Mouse (Mus musculus) MEL-GATA-1-ER (cell line): ENCODE measurements around the gene Tmprss12.
"Not testable (repeated sequence)": the region's sequence is repeated elsewhere in the genome, so short reads cannot be mapped to it uniquely, and the experiment has no call there.

Source experiments
- DNase-seq: peaks from one replicate; pipeline ENCODE4 v3.0.0-alpha.2; 2012; ENCODE audit warnings: low read depth; ENCODE audit errors: extremely low read depth

The Tmprss12 gene

DNA sequence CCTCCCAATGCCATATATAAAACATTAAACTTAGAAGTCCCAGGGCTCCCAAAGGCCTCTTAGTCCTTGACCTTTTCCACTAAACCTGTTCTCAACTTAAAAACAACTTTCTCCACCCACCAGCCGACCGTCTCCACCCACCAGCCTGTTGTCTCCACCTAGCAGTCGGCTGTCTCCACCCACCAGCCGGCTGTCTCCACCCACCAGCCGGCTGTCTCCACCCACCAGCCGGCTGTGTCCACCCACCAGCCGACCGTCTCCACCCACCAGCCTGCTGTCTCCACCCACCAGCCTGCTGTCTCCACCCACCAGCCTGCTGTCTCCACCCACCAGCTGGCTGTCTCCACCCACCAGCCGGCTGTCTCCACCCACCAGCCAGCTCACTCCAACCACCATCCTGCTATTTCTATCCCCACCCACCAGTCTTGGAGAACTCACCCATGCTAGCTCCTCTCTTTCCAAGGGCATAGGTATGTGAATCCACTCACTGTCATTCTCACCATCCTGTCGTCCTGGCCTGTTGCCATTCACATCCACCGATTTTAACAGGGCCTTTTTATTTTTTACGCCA, 43.5 kb downstream of the Tmprss12 start:
- no peak for DNase-seq

GRCm38 (mm10) chr15:100325235-100325634, 44.6 kb downstream of the Tmprss12 start:
- no peak for DNase-seq

GRCm38 (mm10) chr15:100328089-100328488, 47.5 kb downstream of the Tmprss12 start:
- not testable (repeated sequence) for DNase-seq

GRCm38 (mm10) chr15:100329336-100329735, 48.7 kb downstream of the Tmprss12 start:
- not testable (repeated sequence) for DNase-seq

- DNase-seq, result no peak
Measured at GRCm38 (mm10) chr15:100330739-100331138, 50.1 kb downstream of the Tmprss12 start.

- not testable (repeated sequence) for DNase-seq
Measured at GRCm38 (mm10) chr15:100332077-100332961, 51.7 kb downstream of the Tmprss12 start.

DNA sequence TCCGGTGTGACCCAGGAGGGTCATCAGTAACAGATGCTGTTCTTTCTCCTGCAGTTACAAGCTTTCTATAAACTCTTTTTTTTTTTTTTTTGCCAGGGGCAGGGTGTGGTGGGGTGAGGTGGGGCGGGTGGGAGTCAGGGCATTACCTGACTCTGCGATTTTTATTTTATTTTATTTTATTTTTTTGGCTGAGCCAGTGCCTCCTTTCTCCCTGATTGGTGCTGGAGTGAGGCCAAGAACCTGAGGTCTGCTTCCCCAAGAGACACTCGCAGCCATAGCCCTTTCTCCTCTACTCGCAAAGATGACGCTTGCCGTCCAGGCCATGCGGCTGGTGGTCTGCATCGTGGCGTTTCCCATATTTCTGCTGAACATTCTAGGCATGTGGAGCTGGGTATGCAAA, 54.0 kb downstream of the Tmprss12 start, which contains the start of gene Mettl7a3:
Gene Mettl7a3, plus strand, starts transcription at position 301 of the 400 bp plus-strand sequence.
- DNase-seq, result no peak

- not testable (repeated sequence) for DNase-seq
Measured at GRCm38 (mm10) chr15:100337328-100337727, 56.7 kb downstream of the Tmprss12 start.

GRCm38 (mm10) chr15:100337847-100338246, 57.2 kb downstream of the Tmprss12 start:
- DNase-seq, result peak; percentile 57

- not testable (repeated sequence) for DNase-seq
Measured at GRCm38 (mm10) chr15:100341314-100341980, 60.8 kb downstream of the Tmprss12 start.
